Mouse (Mus musculus) myocyte (in vitro differentiated cells): ENCODE data around the gene Elk4. TPM values are rescaled to one million over a fixed set of nuclear protein-coding genes. Genes with fewer than 3 reads are reported as not detected.

Source experiments
- H3K27me3 ChIP-seq: one replicate; pipeline ENCODE4 v1.6.1; 2011; ENCODE audit not compliant: control insufficient read depth, insufficient read depth, insufficient read length
- H3K36me3 ChIP-seq: one replicate; pipeline ENCODE4 v1.6.1; 2011; ENCODE audit not compliant: control insufficient read depth, insufficient read depth
- H3K4me2 ChIP-seq: one replicate; pipeline ENCODE4 v1.6.1; 2011; ENCODE audit warnings: low read depth, control low read depth
- H3K4me3 ChIP-seq: one replicate; pipeline ENCODE4 v1.5.1; 2011; ENCODE audit warnings: mild to moderate bottlenecking, control low read depth, moderate library complexity
- H3K79me2 ChIP-seq: one replicate; pipeline ENCODE4 v1.6.1; 2011; ENCODE audit not compliant: control insufficient read depth, insufficient read depth
- H3ac ChIP-seq: one replicate; pipeline ENCODE4 v1.6.1; 2011; ENCODE audit not compliant: control insufficient read depth, insufficient read length
- CEBPB ChIP-seq: IDR thresholded peaks from 2 replicates; pipeline ENCODE4 v1.6.1; 2011; ENCODE audit warnings: mild to moderate bottlenecking, moderate library complexity; ENCODE audit not compliant: poor library complexity, insufficient read depth, severe bottlenecking
- E2F4 ChIP-seq: IDR thresholded peaks from one replicate; pipeline ENCODE4 v1.6.1; 2011; ENCODE audit warnings: mild to moderate bottlenecking, control low read depth, moderate library complexity; ENCODE audit not compliant: insufficient read depth
- MAX ChIP-seq: IDR thresholded peaks from one replicate; pipeline ENCODE4 v1.6.1; 2011; ENCODE audit warnings: low read depth, mild to moderate bottlenecking, control low read depth
- MYOD1 ChIP-seq, 3 experiments: IDR thresholded peaks; one replicate each; pipeline ENCODE4 v1.6.1; 2011; ENCODE audit warnings: control low read depth in 2 of 3, low read depth in 2 of 3, mild to moderate bottlenecking in 2 of 3, moderate library complexity in 1 of 3; ENCODE audit not compliant: insufficient read length in 2 of 3, control insufficient read depth in 1 of 3
- MYOG ChIP-seq, 3 experiments: IDR thresholded peaks; one replicate each; pipeline ENCODE4 v1.6.1; 2011; ENCODE audit warnings: control low read depth in 2 of 3, low read depth in 2 of 3, mild to moderate bottlenecking in 2 of 3; ENCODE audit not compliant: insufficient read length in 2 of 3, control insufficient read depth in 1 of 3, insufficient read depth in 1 of 3
- POLR2A ChIP-seq: IDR thresholded peaks from one replicate; pipeline ENCODE4 v1.6.1; 2011; ENCODE audit warnings: low read depth, mild to moderate bottlenecking, control low read depth, moderate library complexity; ENCODE audit not compliant: insufficient read length
- POLR2AphosphoS2 ChIP-seq: IDR thresholded peaks from one replicate; pipeline ENCODE4 v1.6.1; 2011; ENCODE audit warnings: low read depth, control low read depth; ENCODE audit not compliant: insufficient read length
- REST ChIP-seq: IDR thresholded peaks from one replicate; pipeline ENCODE4 v1.6.1; 2011; ENCODE audit warnings: mild to moderate bottlenecking, control low read depth, moderate library complexity; ENCODE audit not compliant: insufficient read depth, insufficient read length
- SRF ChIP-seq: IDR thresholded peaks from one replicate; pipeline ENCODE4 v1.6.1; 2011; ENCODE audit warnings: low read depth; ENCODE audit not compliant: control insufficient read depth, insufficient read length
- TCF12 ChIP-seq: IDR thresholded peaks from one replicate; pipeline ENCODE4 v1.6.1; 2011; ENCODE audit warnings: mild to moderate bottlenecking, control low read depth; ENCODE audit not compliant: poor library complexity, insufficient read depth, severe bottlenecking
- TCF3 ChIP-seq: IDR thresholded peaks from one replicate; pipeline ENCODE4 v1.6.1; 2011; ENCODE audit warnings: low read depth, control low read depth; ENCODE audit not compliant: insufficient read length
- USF1 ChIP-seq: IDR thresholded peaks from one replicate; pipeline ENCODE4 v1.6.1; 2011; ENCODE audit warnings: low read depth, mild to moderate bottlenecking, control low read depth, moderate library complexity
- polyA plus RNA-seq: library from polyadenylated mRNA; unstranded; fragments of >200 nt; fragmentation: generic; extraction: Trizol; gene quantifications from one replicate; pipeline ENCODE4 v1.2.1, GENCODE M21; 2012; ENCODE audit warnings: missing spikeins

The Elk4 gene
- polyA plus RNA-seq, 1 experiment, result 12.4 TPM

- H3K79me2 ChIP-seq, result no peaks in the 10 kb centered on the region
- no peak overlapping the region for H3K4me3 ChIP-seq
- H3K36me3 ChIP-seq, result no peaks in the 10 kb centered on the region
- H3ac ChIP-seq, result no peak overlapping the region
- H3K27me3 ChIP-seq, result peaks cover 78% of the 10 kb centered on the region
- no peak overlapping the region for H3K4me2 ChIP-seq
- TF ChIP-seq E2F4 (no peak), CEBPB (no peak), POLR2AphosphoS2 (no peak), TCF12 (no peak), MAX (no peak), USF1 (no peak), REST (no peak), POLR2A (no peak), SRF (no peak), MYOG (IDR thresholded peaks at IDR 0.05; ENCODE audit: control insufficient read depth in 1 of 3, insufficient read depth in 1 of 3, insufficient read length in 2 of 3, low read depth in 2 of 3) (no peak), TCF3 (no peak), MYOD1 (IDR thresholded peaks at IDR 0.05; ENCODE audit: control insufficient read depth in 1 of 3, insufficient read length in 2 of 3, low read depth in 2 of 3) (no peak)
Observed at GRCm38 (mm10) chr1:131972498-131973334, 34.7 kb upstream of the Elk4 start.

DNA sequence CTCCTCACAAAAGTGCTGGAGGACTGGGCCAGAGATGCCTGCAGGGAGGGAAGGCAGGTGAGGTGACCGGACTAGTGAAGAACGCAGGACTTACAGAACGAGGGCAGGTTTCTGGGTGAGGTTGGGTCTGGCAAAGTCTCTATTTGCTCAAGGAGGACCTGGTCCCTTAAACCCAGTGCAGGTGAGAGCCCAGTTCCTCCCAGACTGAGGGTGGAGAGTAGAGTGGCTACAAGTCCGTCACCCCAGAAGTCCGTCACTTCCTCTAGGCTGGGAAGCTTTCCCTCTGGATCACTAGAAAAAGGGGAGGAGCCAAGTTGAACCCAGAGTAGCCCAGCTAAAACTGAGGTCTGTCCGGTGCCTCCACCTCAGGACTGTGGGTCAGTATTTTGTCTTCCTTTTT is 33.4 kb upstream of the Elk4 start:
- TF ChIP-seq POLR2AphosphoS2 (no peak), MYOD1 (IDR thresholded peaks at IDR 0.05; ENCODE audit: control insufficient read depth in 1 of 3, insufficient read length in 2 of 3, low read depth in 2 of 3) (no peak), CEBPB (no peak), TCF12 (no peak), REST (no peak), SRF (no peak), POLR2A (no peak), MAX (no peak), E2F4 (no peak), USF1 (no peak), TCF3 (no peak), MYOG (IDR thresholded peaks at IDR 0.05; ENCODE audit: control insufficient read depth in 1 of 3, insufficient read depth in 1 of 3, insufficient read length in 2 of 3, low read depth in 2 of 3) (no peak)
- no peak overlapping the region for H3K4me3 ChIP-seq
- H3ac ChIP-seq, result no peak overlapping the region
- H3K36me3 ChIP-seq, result no peaks in the 10 kb centered on the region
- H3K27me3 ChIP-seq, result peaks cover 80% of the 10 kb centered on the region
- no peak overlapping the region for H3K4me2 ChIP-seq
- H3K79me2 ChIP-seq, result no peaks in the 10 kb centered on the region

DNA sequence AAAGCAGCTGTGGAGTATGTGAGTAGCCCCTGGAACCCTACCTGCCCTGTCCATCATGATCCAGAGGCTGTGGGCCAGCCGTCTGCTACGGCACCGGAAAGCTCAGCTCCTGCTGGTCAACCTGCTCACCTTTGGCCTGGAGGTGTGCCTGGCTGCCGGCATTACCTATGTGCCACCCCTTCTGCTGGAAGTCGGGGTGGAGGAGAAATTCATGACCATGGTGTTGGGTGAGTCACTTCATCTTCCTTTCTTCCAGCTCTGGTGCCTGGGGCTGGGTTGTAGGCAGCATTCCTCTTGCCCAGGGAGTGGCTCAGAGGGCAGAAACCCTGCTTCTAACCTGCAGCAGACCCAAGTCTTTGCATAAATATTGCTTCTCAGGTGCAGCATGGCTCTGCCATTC is 30.5 kb upstream of the Elk4 start:
- peaks cover 61% of the 10 kb centered on the region for H3K27me3 ChIP-seq
- TF ChIP-seq MYOD1 (IDR thresholded peaks at IDR 0.05; ENCODE audit: control insufficient read depth in 1 of 3, insufficient read length in 2 of 3, low read depth in 2 of 3) (no peak), TCF3 (no peak), CEBPB (no peak), POLR2A (no peak), MYOG (IDR thresholded peaks at IDR 0.05; ENCODE audit: control insufficient read depth in 1 of 3, insufficient read depth in 1 of 3, insufficient read length in 2 of 3, low read depth in 2 of 3) (no peak), USF1 (no peak), MAX (no peak), TCF12 (no peak), POLR2AphosphoS2 (no peak), SRF (no peak), E2F4 (no peak), REST (no peak)

GRCm38 (mm10) chr1:131980471-131980870 is 26.9 kb upstream of the Elk4 start:
- TF ChIP-seq E2F4 (no peak), TCF3 (no peak), TCF12 (no peak), USF1 (no peak), MAX (no peak), SRF (no peak), REST (no peak), MYOG (IDR thresholded peaks at IDR 0.05; ENCODE audit: control insufficient read depth in 1 of 3, insufficient read depth in 1 of 3, insufficient read length in 2 of 3, low read depth in 2 of 3) (no peak), MYOD1 (IDR thresholded peaks at IDR 0.05; ENCODE audit: control insufficient read depth in 1 of 3, insufficient read length in 2 of 3, low read depth in 2 of 3) (no peak), POLR2A (no peak), POLR2AphosphoS2 (no peak), CEBPB (no peak)

More for the DNA sequence above, 30.5 kb upstream of the Elk4 start:
- Histone ChIP-seq H3K4me3 (no peak overlapping the region), H3K4me2 (no peak overlapping the region), H3K79me2 (no peaks in the 10 kb centered on the region), H3K36me3 (no peaks in the 10 kb centered on the region), H3ac (no peak overlapping the region)

More at GRCm38 (mm10) chr1:131980471-131980870, 26.9 kb upstream of the Elk4 start:
- Histone ChIP-seq H3K36me3 (no peaks in the 10 kb centered on the region), H3ac (no peak overlapping the region), H3K4me3 (no peak overlapping the region), H3K79me2 (no peaks in the 10 kb centered on the region), H3K4me2 (no peak overlapping the region), H3K27me3 (peaks cover 29% of the 10 kb centered on the region)
